In the genomic region with DNA sequence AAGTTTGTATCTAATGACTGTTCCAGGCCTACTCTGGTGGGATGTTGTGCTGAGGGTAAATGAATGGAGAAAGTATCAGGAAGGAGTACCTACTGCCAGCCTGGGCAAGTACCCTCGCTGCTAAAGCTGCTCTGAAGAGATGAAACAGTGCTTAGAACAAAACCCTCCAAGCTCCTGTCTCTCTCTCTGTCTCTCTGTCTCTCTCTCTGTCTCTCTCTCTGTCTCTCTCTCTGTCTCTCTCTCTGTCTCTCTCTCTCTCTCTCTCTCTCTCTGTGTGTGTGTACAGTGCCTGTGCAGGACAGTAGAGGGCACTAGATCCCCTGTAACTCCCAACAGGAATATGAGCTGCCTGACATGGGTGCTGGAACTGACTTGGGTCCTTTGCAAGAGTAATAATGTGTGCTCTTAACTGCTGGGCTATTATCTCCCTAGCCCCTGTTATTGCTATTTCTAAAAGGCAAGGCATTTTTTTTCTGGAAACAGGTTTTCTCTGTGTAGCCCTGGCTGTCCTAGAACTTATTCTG, we compare ENCODE assay signal across 7 mouse cellular contexts. TPM values are rescaled to one million over a fixed set of nuclear protein-coding genes. Genes with fewer than 3 reads are reported as not detected.
A peak's percentile ranks its signal among the peaks of the same experiment; 100 is the strongest.
DNase-seq lines count a peak whose midpoint lies in the region; ATAC-seq and TF ChIP-seq lines count a peak whose summit lies in the region.

No protein-coding gene starts in this region.

- no peak overlapping the region for H3K4me3 ChIP-seq in neural tube, embryonic 11.5 days (ENCODE audit: low read depth, low read length)
- peak overlapping the region; percentile 97; the same call in 1 of the 2 replicates for H3K4me3 ChIP-seq in intestine, embryonic 16.5 days (ENCODE audit: low read length)
- no peak overlapping the region for H3K4me3 ChIP-seq in midbrain, postnatal 0 days (ENCODE audit: low read depth, low read length)

- H3K27me3 ChIP-seq in neural tube, embryonic 11.5 days (ENCODE audit: control insufficient read depth, insufficient read depth, low read length), result no peaks in the 10 kb centered on the region
- H3K27me3 ChIP-seq in intestine, embryonic 16.5 days (replicated peaks; ENCODE audit: control insufficient read depth, insufficient read depth, low read length), result no peaks in the 10 kb centered on the region
- no peaks in the 10 kb centered on the region for H3K27me3 ChIP-seq in midbrain, postnatal 0 days (ENCODE audit: insufficient read depth, low read length)

- no peak overlapping the region for H3K9ac ChIP-seq in neural tube, embryonic 11.5 days (ENCODE audit: low read length)
- no peak overlapping the region for H3K9ac ChIP-seq in intestine, embryonic 16.5 days (ENCODE audit: low read depth, low read length)
- no peak overlapping the region for H3K9ac ChIP-seq in midbrain, postnatal 0 days (replicated peaks; ENCODE audit: low read length, poor library complexity, severe bottlenecking)

- 68% methylated on average over 1 of the region's 1 CpGs for WGBS in neural tube, embryonic 11.5 days
- WGBS in intestine, embryonic 16.5 days, result 75% methylated on average over 1 of the region's 1 CpGs
- 58% methylated on average over 1 of the region's 1 CpGs for WGBS in midbrain, postnatal 0 days

- H3K4me2 ChIP-seq in neural tube, embryonic 11.5 days (ENCODE audit: low read depth), result 0 out of 2 replicates have a peak overlapping the region, but pooled peaks have one; percentile 10
- peak overlapping the region; percentile 50; the same call in 1 of the 2 replicates for H3K4me2 ChIP-seq in intestine, embryonic 16.5 days (ENCODE audit: low read depth, low read length)
- H3K4me2 ChIP-seq in midbrain, postnatal 0 days (ENCODE audit: low read depth, low read length, poor library complexity, severe bottlenecking), result peak overlapping the region; percentile 64; the same call in 1 of the 2 replicates

- peak; percentile 60 for TF ChIP-seq CTCF in midbrain, postnatal 0 days (IDR thresholded peaks at IDR 0.05)

- peaks cover 7% of the 10 kb centered on the region for H3K36me3 ChIP-seq in neural tube, embryonic 11.5 days (ENCODE audit: control insufficient read depth, insufficient read depth, low read length)
- H3K36me3 ChIP-seq in intestine, embryonic 16.5 days (ENCODE audit: control insufficient read depth, insufficient read depth, low read length), result peaks cover 5% of the 10 kb centered on the region; the same call in 1 of the 2 replicates
- peaks cover 28% of the 10 kb centered on the region; the same call in 1 of the 2 replicates for H3K36me3 ChIP-seq in midbrain, postnatal 0 days (ENCODE audit: insufficient read depth, low read length)

- DNase-seq in neural tube, embryonic 11.5 days (ENCODE audit: low spot score), result no peak
- DNase-seq in neural tube, embryonic 10.5 days (ENCODE audit: extremely low spot score, low spot score), result no peak
- peak; percentile 43 for DNase-seq in c-Kit-positive CD71-positive TER-119-positive erythroid progenitor cells, embryonic 14.5 days (ENCODE audit: low spot score)
- DNase-seq in midbrain, postnatal 0 days (ENCODE audit: low spot score), result peak; percentile 23
- DNase-seq in ovary, postnatal 10 days (ENCODE audit: low spot score), result no peak
- DNase-seq in left cerebral cortex, adult 9 months (ENCODE audit: low spot score in 2 of 2), result no peak

- no peak overlapping the region for H3K27ac ChIP-seq in neural tube, embryonic 11.5 days (ENCODE audit: low read depth, low read length)
- no peak overlapping the region for H3K27ac ChIP-seq in intestine, embryonic 16.5 days (ENCODE audit: low read length)
- no peak overlapping the region for H3K27ac ChIP-seq in midbrain, postnatal 0 days (ENCODE audit: low read depth, low read length)

- H3K9me3 ChIP-seq in neural tube, embryonic 11.5 days (ENCODE audit: control insufficient read depth, low read length), result no peaks in the 10 kb centered on the region
- H3K9me3 ChIP-seq in intestine, embryonic 16.5 days (ENCODE audit: control insufficient read depth, low read length), result no peaks in the 10 kb centered on the region
- H3K9me3 ChIP-seq in midbrain, postnatal 0 days (ENCODE audit: low read length), result no peaks in the 10 kb centered on the region

- no peak for ATAC-seq in neural tube, embryonic 11.5 days (ENCODE audit: insufficient read depth, low FRiP score, low TSS enrichment)
- ATAC-seq in intestine, embryonic 16.5 days, result no peak
- ATAC-seq in midbrain, postnatal 0 days (ENCODE audit: low FRiP score), result no peak

- H3K4me1 ChIP-seq in neural tube, embryonic 11.5 days (ENCODE audit: control insufficient read depth, insufficient read depth, low read length), result no peaks in the 10 kb centered on the region
- H3K4me1 ChIP-seq in intestine, embryonic 16.5 days (ENCODE audit: control insufficient read depth, insufficient read depth, low read length), result peaks cover 14% of the 10 kb centered on the region
- no peaks in the 10 kb centered on the region for H3K4me1 ChIP-seq in midbrain, postnatal 0 days (ENCODE audit: insufficient read depth, low read length)

RNA-seq across cellular contexts. Expression of a gene that starts 2.3 kb away (rescaled TPM):
- polyA plus RNA-seq in neural tube, embryonic 11.5 days (2014; fragmentation: Nextera tagmentation; extraction: Ambion mirVana), result 61.5 and 63.4 TPM in 2 replicates
- polyA plus RNA-seq in intestine, embryonic 16.5 days (2015; fragmentation: Nextera tagmentation; extraction: Ambion mirVana), result 31.5 and 32.7 TPM in 2 replicates
- total RNA-seq in midbrain, postnatal 0 days (2014; rRNA removed), result 16.2 and 16.8 TPM in 2 replicates
- polyA plus RNA-seq in midbrain, postnatal 0 days (2015; fragmentation: Nextera tagmentation; extraction: Ambion mirVana), result 17.8 and 20.7 TPM in 2 replicates

RNA-seq across cellular contexts. Expression of a gene that starts 5.7 kb away (rescaled TPM):
- 0.77 and 0.81 TPM in 2 replicates for polyA plus RNA-seq in neural tube, embryonic 11.5 days (2014; fragmentation: Nextera tagmentation; extraction: Ambion mirVana)
- polyA plus RNA-seq in intestine, embryonic 16.5 days (2015; fragmentation: Nextera tagmentation; extraction: Ambion mirVana), result 0.62 TPM in 2 replicates
- 0.66 and 1.4 TPM in 2 replicates for total RNA-seq in midbrain, postnatal 0 days (2014; rRNA removed)
- polyA plus RNA-seq in midbrain, postnatal 0 days (2015; fragmentation: Nextera tagmentation; extraction: Ambion mirVana), result 0.56 and 0.67 TPM in 2 replicates

Comparison
In these comparisons a context has a peak if more than half of its experiments do, and no peak if none do; other contexts are left out.
1. DNase-seq: peak in c-Kit-positive CD71-positive TER-119-positive erythroid progenitor cells, embryonic 14.5 days (single experiment) and midbrain, postnatal 0 days (single experiment); none in neural tube, embryonic 11.5 days (single experiment), neural tube, embryonic 10.5 days (single experiment), ovary, postnatal 10 days (single experiment) and left cerebral cortex, adult 9 months (0 of 2).
2. H3K4me2 ChIP-seq: peak in every context shown above with its lines; median percentile 64 in midbrain, postnatal 0 days; 50 in intestine, embryonic 16.5 days; 10 in neural tube, embryonic 11.5 days.